Mouse (Mus musculus): ENCODE data around the gene Csnk2a2. TPM values are rescaled to one million over a fixed set of nuclear protein-coding genes. Genes with fewer than 3 reads are reported as not detected.

Csnk2a2 gene
- 79.1 TPM for polyA plus RNA-seq (2015; fragmentation: Illumina TruSeq; extraction: RNeasy Lipid Tissue Mini Kit (QIAGEN cat#74804); ENCODE audit: low read depth, low replicate concordance)

GRCm38 (mm10) chr8:95490006-95490405, at the start of gene Csnk2a2:
Gene Csnk2a2 (minus strand): TSS chr8:95490039.

GRCm38 (mm10) chr8:95533584-95534387, 43.9 kb upstream of the Csnk2a2 start, which contains the start of gene Ccdc113:
Gene Ccdc113 (plus strand): TSS chr8:95534085.

GRCm38 (mm10) chr8:95434686-95435439, 55.0 kb downstream of the Csnk2a2 start, which contains the start of gene Cfap20:
Gene Cfap20 (minus strand): TSS chr8:95434869.

Other genes with a start within 250 kb of the Csnk2a2 start
- gene Cngb1, start 183.5 kb downstream of the Csnk2a2 start, polyA plus RNA-seq (2015; fragmentation: Illumina TruSeq; extraction: RNeasy Lipid Tissue Mini Kit (QIAGEN cat#74804); ENCODE audit: low read depth, low replicate concordance), result 0.21 TPM
- not detected for gene Tepp, start 179.5 kb downstream of the Csnk2a2 start, polyA plus RNA-seq (2015; fragmentation: Illumina TruSeq; extraction: RNeasy Lipid Tissue Mini Kit (QIAGEN cat#74804); ENCODE audit: low read depth, low replicate concordance)
- 7.8 TPM for gene Zfp319, start 158.1 kb downstream of the Csnk2a2 start, polyA plus RNA-seq (2015; fragmentation: Illumina TruSeq; extraction: RNeasy Lipid Tissue Mini Kit (QIAGEN cat#74804); ENCODE audit: low read depth, low replicate concordance)
- gene Usb1, start 157.8 kb downstream of the Csnk2a2 start, polyA plus RNA-seq (2015; fragmentation: Illumina TruSeq; extraction: RNeasy Lipid Tissue Mini Kit (QIAGEN cat#74804); ENCODE audit: low read depth, low replicate concordance), result 10.5 TPM
- 9.5 TPM for gene Mmp15, start 137.8 kb downstream of the Csnk2a2 start, polyA plus RNA-seq (2015; fragmentation: Illumina TruSeq; extraction: RNeasy Lipid Tissue Mini Kit (QIAGEN cat#74804); ENCODE audit: low read depth, low replicate concordance)
- gene Cfap20, start 55.2 kb downstream of the Csnk2a2 start, polyA plus RNA-seq (2015; fragmentation: Illumina TruSeq; extraction: RNeasy Lipid Tissue Mini Kit (QIAGEN cat#74804); ENCODE audit: low read depth, low replicate concordance), result 77.2 TPM
- gene Ccdc113, start 44.0 kb upstream of the Csnk2a2 start, polyA plus RNA-seq (2015; fragmentation: Illumina TruSeq; extraction: RNeasy Lipid Tissue Mini Kit (QIAGEN cat#74804); ENCODE audit: low read depth, low replicate concordance), result 4.7 TPM
- gene Prss54, start 86.3 kb upstream of the Csnk2a2 start, polyA plus RNA-seq (2015; fragmentation: Illumina TruSeq; extraction: RNeasy Lipid Tissue Mini Kit (QIAGEN cat#74804); ENCODE audit: low read depth, low replicate concordance), result not detected
- gene Gins3, start 143.4 kb upstream of the Csnk2a2 start, polyA plus RNA-seq (2015; fragmentation: Illumina TruSeq; extraction: RNeasy Lipid Tissue Mini Kit (QIAGEN cat#74804); ENCODE audit: low read depth, low replicate concordance), result 2.8 TPM
- gene Ndrg4, start 186.9 kb upstream of the Csnk2a2 start, polyA plus RNA-seq (2015; fragmentation: Illumina TruSeq; extraction: RNeasy Lipid Tissue Mini Kit (QIAGEN cat#74804); ENCODE audit: low read depth, low replicate concordance), result 1,619 TPM
- 25.5 TPM for gene Setd6, start 225.8 kb upstream of the Csnk2a2 start, polyA plus RNA-seq (2015; fragmentation: Illumina TruSeq; extraction: RNeasy Lipid Tissue Mini Kit (QIAGEN cat#74804); ENCODE audit: low read depth, low replicate concordance)

All from brain, adult 10 weeks (tissue).